Mouse (Mus musculus) forebrain, postnatal 0 days (tissue): ENCODE measurements around the gene Atp1b1. TPM values are rescaled to one million over a fixed set of nuclear protein-coding genes. Genes with fewer than 3 reads are reported as not detected.

Experiments used
- ATAC-seq: fragments of 200-750 bp; cut with Nextera tagmentation; 2 replicates; pipeline ENCODE4 v1.8.0; 2017; ENCODE audit warnings: mild to moderate bottlenecking, moderate library complexity
- DNase-seq: peaks from one replicate; pipeline ENCODE4 v3.0.0-alpha.2; 2015
- H3K27ac ChIP-seq: fragments of 300-500 bp; sonication (generic); 2 replicates; pipeline ENCODE4 v1.5.1; 2014; ENCODE audit warnings: low read depth, mild to moderate bottlenecking, antibody characterized with exemption, low read length, moderate library complexity, mixed read lengths
- H3K27me3 ChIP-seq: fragments of 300-500 bp; sonication (generic); 2 replicates; pipeline ENCODE4 v1.6.1; 2014; ENCODE audit warnings: mild to moderate bottlenecking, low read length, mixed read lengths; ENCODE audit not compliant: insufficient read depth
- H3K36me3 ChIP-seq: fragments of 300-500 bp; sonication (generic); 2 replicates; pipeline ENCODE4 v1.6.1; 2014; ENCODE audit warnings: mild to moderate bottlenecking, moderate library complexity; ENCODE audit not compliant: insufficient read depth
- H3K4me1 ChIP-seq: fragments of 300-500 bp; sonication (generic); 2 replicates; pipeline ENCODE4 v1.6.1; 2014; ENCODE audit warnings: antibody characterized with exemption; ENCODE audit not compliant: insufficient read depth
- H3K4me2 ChIP-seq: fragments of 300-500 bp; sonication (generic); 2 replicates; pipeline ENCODE4 v1.6.1; 2014; ENCODE audit warnings: low read depth, mild to moderate bottlenecking, moderate library complexity
- H3K4me3 ChIP-seq: fragments of 300-500 bp; sonication (generic); 2 replicates; pipeline ENCODE4 v1.5.1; 2014; ENCODE audit warnings: low read depth, low read length, mixed read lengths
- H3K9ac ChIP-seq: fragments of 300-500 bp; sonication (generic); 2 replicates; pipeline ENCODE4 v1.6.1; 2014; ENCODE audit warnings: mild to moderate bottlenecking
- H3K9me3 ChIP-seq: fragments of 300-500 bp; sonication (generic); 2 replicates; pipeline ENCODE4 v1.6.1; 2016; ENCODE audit warnings: low read length
- CTCF ChIP-seq: sonication (generic); IDR thresholded peaks from 2 replicates; pipeline ENCODE4 v1.5.1; 2016; ENCODE audit warnings: antibody characterized with exemption, control low read depth, low read depth
- WGBS: fragments of 180-500 bp; shearing (Covaris S2); extraction: QIAGEN DNeasy Blood & Tissue Kit; methylation state at CpG from one replicate; pipeline ENCODE4 v1.1.7; 2014; 5-methylcytosine and 5-hydroxymethylcytosine counted together
- polyA plus RNA-seq: library from polyadenylated mRNA; unstranded; fragments of >200 nt; fragmentation: Nextera tagmentation; extraction: Ambion mirVana; gene quantifications from 2 replicates; pipeline ENCODE4 v1.2.1, GENCODE M21; 2015
- total RNA-seq: library from RNA; depleted of rRNA; stranded (reverse); fragments of >200 nt; gene quantifications from 2 replicates; pipeline ENCODE4 v1.2.3, GENCODE M21; 2014

Gene Atp1b1
- total and polyA plus RNA-seq, 2 experiments from 2014 or later, result 226 to 432 TPM

DNA sequence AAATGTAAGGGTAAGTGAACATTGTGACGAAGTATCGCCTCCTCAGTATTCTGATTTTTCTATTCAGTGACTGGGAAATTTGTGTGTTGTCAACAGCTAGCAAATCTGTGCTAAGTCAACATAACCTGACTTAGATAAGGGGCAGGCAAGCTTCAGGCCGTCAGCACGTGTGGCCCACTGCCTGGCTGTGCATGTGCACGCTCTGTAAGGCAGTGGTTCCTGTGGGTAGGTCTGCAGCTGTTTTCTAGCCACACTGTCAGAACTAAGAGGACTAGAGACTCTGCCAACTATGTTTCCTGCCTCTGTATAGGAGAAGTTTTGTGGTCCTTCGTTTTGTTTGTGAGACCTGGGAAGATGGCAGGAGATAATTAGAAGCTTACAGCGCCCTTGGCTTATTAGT, 31.9 kb downstream of the Atp1b1 start:
- 87% methylated on average over 7 of the region's 7 CpGs for WGBS

DNA sequence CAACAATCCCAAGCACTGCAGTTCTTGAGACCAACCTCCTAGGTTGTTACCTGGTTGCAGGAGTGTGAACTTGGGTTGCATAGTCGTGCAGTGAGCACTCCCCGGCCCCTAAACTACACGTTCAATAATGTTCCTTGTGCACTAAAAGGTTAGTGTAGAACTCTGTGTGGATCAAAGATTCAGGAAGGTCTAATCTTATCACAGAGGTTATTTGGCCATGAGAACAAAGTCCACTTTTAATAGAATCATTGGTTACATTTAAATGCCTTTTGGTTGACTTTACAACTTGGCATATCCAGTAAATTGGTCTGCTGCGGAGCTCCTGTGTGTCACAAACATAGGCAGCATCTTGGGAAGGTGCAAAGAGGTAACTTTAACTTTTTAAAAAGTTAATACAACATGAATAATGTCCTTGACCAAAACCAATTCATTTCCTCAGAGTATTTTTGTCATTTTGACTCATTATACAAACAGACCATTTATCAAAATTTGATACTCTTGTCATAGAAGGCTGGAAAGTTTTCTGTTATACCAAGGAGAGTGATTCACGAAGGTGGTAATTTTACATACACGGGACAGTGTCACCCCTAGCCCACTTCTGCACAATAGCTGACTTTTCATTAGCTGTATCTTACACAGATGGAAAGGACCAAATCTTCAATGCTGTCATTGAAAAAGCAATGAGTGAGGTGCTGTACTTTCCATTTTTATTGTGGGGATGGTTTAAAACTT, 37.4 kb downstream of the Atp1b1 start:
- ATAC-seq, result no peak

More for the DNA sequence above, 31.9 kb downstream of the Atp1b1 start:
- no peaks in the 10 kb centered on the region for H3K36me3 ChIP-seq
- H3K27me3 ChIP-seq, result no peaks in the 10 kb centered on the region
- ATAC-seq (no peak), DNase-seq (no peak)
- H3K27ac ChIP-seq, result no peak overlapping the region
- H3K9ac ChIP-seq, result no peak overlapping the region
- H3K4me3 ChIP-seq, result no peak overlapping the region
- H3K4me1 ChIP-seq, result no peaks in the 10 kb centered on the region
- H3K9me3 ChIP-seq, result no peaks in the 10 kb centered on the region
- H3K4me2 ChIP-seq, result no peak overlapping the region
- no peak for TF ChIP-seq CTCF

DNA sequence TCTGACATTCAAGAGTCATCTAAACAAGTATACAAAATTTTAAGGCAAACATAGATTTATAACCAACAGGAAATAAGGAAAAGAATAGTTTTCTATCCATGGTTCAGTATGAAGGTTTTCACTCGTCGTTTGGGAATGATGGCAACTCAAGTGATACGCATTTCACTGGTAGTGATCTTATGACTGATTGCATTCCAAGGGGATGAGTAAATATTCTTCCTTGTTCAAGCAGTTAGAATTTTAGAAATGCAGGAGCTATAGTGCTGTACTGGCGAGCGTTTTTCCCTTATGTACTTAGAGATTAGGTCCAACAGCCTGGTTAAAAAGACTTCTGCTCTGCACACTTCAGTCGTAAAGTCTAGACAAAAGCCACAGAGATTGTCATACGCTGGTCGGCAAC, 38.8 kb downstream of the Atp1b1 start:
- no peak overlapping the region for H3K4me3 ChIP-seq
- ATAC-seq, result no peak
- H3K4me2 ChIP-seq, result no peak overlapping the region
- H3K4me1 ChIP-seq, result no peaks in the 10 kb centered on the region
- no peak for TF ChIP-seq CTCF
- no peak overlapping the region for H3K27ac ChIP-seq
- DNase-seq, result no peak
- H3K36me3 ChIP-seq, result no peaks in the 10 kb centered on the region
- H3K9me3 ChIP-seq, result no peaks in the 10 kb centered on the region
- 89% methylated on average over 8 of the region's 8 CpGs for WGBS
- H3K9ac ChIP-seq, result no peak overlapping the region
- H3K27me3 ChIP-seq, result no peaks in the 10 kb centered on the region

More for the DNA sequence above, 37.4 kb downstream of the Atp1b1 start:
- Histone ChIP-seq H3K9ac (no peak overlapping the region), H3K4me1 (no peaks in the 10 kb centered on the region), H3K27me3 (no peaks in the 10 kb centered on the region), H3K4me2 (no peak overlapping the region), H3K9me3 (no peaks in the 10 kb centered on the region), H3K36me3 (no peaks in the 10 kb centered on the region), H3K27ac (no peak overlapping the region), H3K4me3 (no peak overlapping the region)
- WGBS, result 91% methylated on average over 6 of the region's 6 CpGs
- DNase-seq, result no peak
- no peak for TF ChIP-seq CTCF

GRCm38 (mm10) chr1:164418320-164418719, 39.8 kb downstream of the Atp1b1 start:
- DNase-seq (no peak), ATAC-seq (no peak)
- no peak for TF ChIP-seq CTCF
- Histone ChIP-seq H3K9ac (no peak overlapping the region), H3K36me3 (no peaks in the 10 kb centered on the region), H3K4me2 (no peak overlapping the region), H3K27ac (no peak overlapping the region), H3K27me3 (no peaks in the 10 kb centered on the region), H3K4me1 (no peaks in the 10 kb centered on the region), H3K9me3 (no peaks in the 10 kb centered on the region), H3K4me3 (no peak overlapping the region)
- 90% methylated on average over 10 of the region's 10 CpGs for whole genome bisulfite sequencing

DNA sequence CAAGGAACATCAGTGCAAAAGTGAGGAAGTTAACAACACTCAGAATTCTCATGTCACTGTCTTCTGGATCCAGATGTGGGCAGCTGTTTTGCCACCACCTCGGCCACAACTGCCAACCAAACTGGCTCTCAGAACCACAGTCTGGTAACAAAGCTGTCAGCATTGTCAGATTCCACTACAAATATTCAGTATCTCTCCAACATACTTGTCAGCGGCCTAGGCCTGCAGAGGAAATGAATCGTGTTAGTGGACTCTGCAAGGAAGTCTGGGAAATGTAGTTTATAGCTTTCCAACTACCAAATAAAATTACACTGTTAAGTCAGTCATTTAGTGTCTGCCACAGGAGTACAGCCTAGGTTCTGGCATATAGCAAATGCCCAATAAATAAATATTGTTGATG, 40.6 kb downstream of the Atp1b1 start:
- ATAC-seq (no peak), DNase-seq (no peak)
- WGBS, result 77% methylated on average over 3 of the region's 3 CpGs
- Histone ChIP-seq H3K4me3 (no peak overlapping the region), H3K36me3 (no peaks in the 10 kb centered on the region), H3K27me3 (no peaks in the 10 kb centered on the region), H3K4me2 (no peak overlapping the region), H3K27ac (no peak overlapping the region), H3K9ac (no peak overlapping the region), H3K9me3 (no peaks in the 10 kb centered on the region), H3K4me1 (no peaks in the 10 kb centered on the region)
- no peak for TF ChIP-seq CTCF

DNA sequence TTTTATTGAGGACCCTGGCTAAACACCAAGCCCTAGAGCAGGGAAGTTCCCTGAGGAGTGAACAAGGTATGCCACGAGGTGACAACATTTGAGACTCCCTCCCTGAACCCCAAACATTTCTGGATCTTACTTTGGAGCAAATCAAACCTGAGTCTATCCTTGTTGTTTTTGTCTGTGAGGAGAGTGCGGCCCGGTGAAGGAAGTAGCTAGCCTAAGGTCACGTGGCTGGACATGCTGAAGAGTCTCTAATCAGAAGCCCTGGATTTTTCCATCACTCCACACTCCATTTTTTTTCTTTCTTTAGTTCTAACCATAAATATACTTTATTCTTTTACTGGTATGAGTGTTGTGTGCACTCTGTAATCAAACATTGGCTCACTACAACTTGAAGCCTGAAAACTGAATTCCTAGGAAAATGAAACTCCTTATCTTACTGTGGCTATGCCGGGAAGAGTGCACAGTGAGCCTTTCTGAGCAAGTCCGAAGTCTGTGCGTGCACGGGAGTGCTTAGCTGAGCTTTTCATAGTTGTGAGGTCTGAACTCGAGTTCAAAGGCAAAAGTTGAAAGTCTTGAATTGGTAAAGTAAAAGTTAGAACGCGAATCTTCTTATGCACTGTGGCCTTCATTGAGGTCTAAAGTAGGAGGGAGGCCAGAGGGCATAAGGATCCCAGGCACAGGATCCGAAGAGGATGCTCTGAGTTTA, 41.3 kb downstream of the Atp1b1 start:
- Histone ChIP-seq H3K36me3 (no peaks in the 10 kb centered on the region), H3K9ac (no peak overlapping the region), H3K27ac (no peak overlapping the region), H3K9me3 (no peaks in the 10 kb centered on the region), H3K27me3 (no peaks in the 10 kb centered on the region), H3K4me2 (no peak overlapping the region), H3K4me1 (no peaks in the 10 kb centered on the region), H3K4me3 (no peak overlapping the region)
- no peak for DNase-seq
- 91% methylated on average over 12 of the region's 12 CpGs for WGBS
- ATAC-seq, result no peak
- TF ChIP-seq CTCF, result no peak

GRCm38 (mm10) chr1:164415347-164415751, 42.8 kb downstream of the Atp1b1 start:
- TF ChIP-seq CTCF, result no peak

More at GRCm38 (mm10) chr1:164415347-164415751, 42.8 kb downstream of the Atp1b1 start:
- Histone ChIP-seq H3K36me3 (no peaks in the 10 kb centered on the region), H3K4me2 (no peak overlapping the region), H3K9me3 (no peaks in the 10 kb centered on the region), H3K9ac (no peak overlapping the region), H3K27me3 (no peaks in the 10 kb centered on the region), H3K4me1 (no peaks in the 10 kb centered on the region), H3K4me3 (no peak overlapping the region), H3K27ac (no peak overlapping the region)
- 85% methylated on average over 2 of the region's 2 CpGs for WGBS
- ATAC-seq (no peak), DNase-seq (no peak)
